Mouse (Mus musculus) heart, embryonic 11.5 days (tissue): Measurements from ENCODE around the gene Dync1li1. TPM values are rescaled to one million over a fixed set of nuclear protein-coding genes. Genes with fewer than 3 reads are reported as not detected.
A peak's percentile ranks its signal among the peaks of the same experiment; 100 is the strongest.

Experiments
- ATAC-seq: fragments of 200-750 bp; cut with Nextera tagmentation; replicated peaks from 2 replicates; pipeline ENCODE4 v1.8.0; 2017; ENCODE audit warnings: moderate library complexity; ENCODE audit not compliant: insufficient number of reproducible peaks, low FRiP score, low TSS enrichment
- H3K27ac ChIP-seq: fragments of 300-500 bp; sonication (generic); 2 replicates; pipeline ENCODE4 v1.5.1; 2014; ENCODE audit warnings: mild to moderate bottlenecking, low read depth, low read length
- H3K27me3 ChIP-seq: fragments of 300-500 bp; sonication (generic); 2 replicates; pipeline ENCODE4 v1.6.1; 2014; ENCODE audit warnings: mild to moderate bottlenecking, low read length, mixed read lengths; ENCODE audit not compliant: control insufficient read depth, insufficient read depth
- H3K36me3 ChIP-seq: fragments of 300-500 bp; sonication (generic); 2 replicates; pipeline ENCODE4 v1.6.1; 2014; ENCODE audit warnings: mild to moderate bottlenecking, low read length, moderate library complexity, mixed read lengths; ENCODE audit not compliant: control insufficient read depth, insufficient read depth
- H3K4me1 ChIP-seq: fragments of 300-500 bp; sonication (generic); 2 replicates; pipeline ENCODE4 v1.6.1; 2014; ENCODE audit warnings: low read length; ENCODE audit not compliant: control insufficient read depth, insufficient read depth
- H3K4me2 ChIP-seq: fragments of 300-500 bp; sonication (generic); 2 replicates; pipeline ENCODE4 v1.6.1; 2014; ENCODE audit warnings: mild to moderate bottlenecking, moderate library complexity
- H3K4me3 ChIP-seq: fragments of 300-500 bp; sonication (generic); 2 replicates; pipeline ENCODE4 v1.5.1; 2014; ENCODE audit warnings: low read depth, low read length
- H3K9ac ChIP-seq: fragments of 300-500 bp; sonication (generic); 2 replicates; pipeline ENCODE4 v1.6.1; 2014; ENCODE audit warnings: mild to moderate bottlenecking, low read depth, low read length, moderate library complexity
- H3K9me3 ChIP-seq: fragments of 300-500 bp; sonication (generic); replicated peaks from 2 replicates; pipeline ENCODE4 v1.6.1; 2016; ENCODE audit warnings: low read length; ENCODE audit not compliant: control insufficient read depth
- WGBS: fragments of 180-500 bp; shearing (Covaris S2); extraction: QIAGEN DNeasy Blood & Tissue Kit; methylation state at CpG from one replicate; pipeline ENCODE4 v1.1.7; 2014; ENCODE audit not compliant: insufficient replicate concordance; 5-methylcytosine and 5-hydroxymethylcytosine counted together
- polyA plus RNA-seq: library from polyadenylated mRNA; unstranded; fragments of >200 nt; fragmentation: Nextera tagmentation; extraction: Ambion mirVana; gene quantifications from 2 replicates; pipeline ENCODE4 v1.2.1, GENCODE M21; 2014

Dync1li1 gene
- polyA plus RNA-seq, 1 experiment from 2014 or later = 76.1 TPM

DNA sequence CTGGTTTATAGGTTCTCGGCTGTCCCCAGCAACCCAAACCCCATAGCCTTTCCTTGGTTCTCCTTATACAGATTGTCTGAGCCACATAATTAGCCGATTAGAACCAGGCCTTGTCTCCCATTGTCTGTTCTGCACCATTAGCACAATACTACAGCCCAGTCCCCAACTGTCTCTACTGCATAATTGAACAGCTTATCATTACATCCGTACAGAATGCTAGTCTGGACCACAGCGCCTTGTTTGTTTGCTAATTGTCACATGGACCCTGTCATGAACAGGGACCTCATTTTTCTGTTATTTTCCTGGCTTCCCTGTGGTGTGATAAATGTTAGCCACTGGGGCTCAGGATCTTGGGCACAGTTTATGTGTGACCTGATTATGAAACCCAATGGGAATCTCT lies 71.3 kb downstream of the Dync1li1 start:
- H3K27ac ChIP-seq = no peak overlapping the region
- H3K4me2 ChIP-seq = no peak overlapping the region
- 0 out of 2 replicates have a peak, but pooled peaks cover 3% of the 10 kb centered on the region for H3K36me3 ChIP-seq
- H3K9me3 ChIP-seq = no peaks in the 10 kb centered on the region
- 88% methylated on average over 4 of the region's 4 CpGs for WGBS
- H3K4me3 ChIP-seq = no peak overlapping the region
- no peaks in the 10 kb centered on the region for H3K27me3 ChIP-seq
- ATAC-seq = no peak
- H3K9ac ChIP-seq = no peak overlapping the region
- no peaks in the 10 kb centered on the region for H3K4me1 ChIP-seq

DNA sequence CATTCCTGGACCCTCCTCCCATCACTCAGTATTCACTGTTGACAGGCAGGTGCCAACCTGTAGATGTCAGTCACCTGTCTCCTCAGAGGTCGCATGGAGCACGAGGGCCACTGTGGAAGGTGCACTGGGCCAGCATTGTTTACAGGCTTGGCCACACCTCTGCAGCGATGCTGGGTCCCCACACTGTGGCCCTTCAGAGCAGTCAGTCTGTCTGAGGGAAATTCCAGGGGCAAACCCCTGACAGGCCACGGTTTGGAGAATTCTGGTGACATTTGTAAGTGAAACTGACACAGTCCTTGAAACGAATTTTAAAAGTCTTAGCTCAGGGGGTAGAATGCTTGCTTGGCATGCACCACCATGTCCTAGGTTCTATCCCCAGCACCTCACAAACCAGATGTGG lies 71.8 kb downstream of the Dync1li1 start:
- Histone ChIP-seq H3K27ac (no peak overlapping the region), H3K36me3 (0 out of 2 replicates have a peak, but pooled peaks cover 3% of the 10 kb centered on the region), H3K4me1 (no peaks in the 10 kb centered on the region), H3K9ac (no peak overlapping the region), H3K4me3 (no peak overlapping the region), H3K9me3 (no peaks in the 10 kb centered on the region), H3K4me2 (no peak overlapping the region), H3K27me3 (no peaks in the 10 kb centered on the region)
- no peak for ATAC-seq
- WGBS = 76% methylated on average over 5 of the region's 5 CpGs

DNA sequence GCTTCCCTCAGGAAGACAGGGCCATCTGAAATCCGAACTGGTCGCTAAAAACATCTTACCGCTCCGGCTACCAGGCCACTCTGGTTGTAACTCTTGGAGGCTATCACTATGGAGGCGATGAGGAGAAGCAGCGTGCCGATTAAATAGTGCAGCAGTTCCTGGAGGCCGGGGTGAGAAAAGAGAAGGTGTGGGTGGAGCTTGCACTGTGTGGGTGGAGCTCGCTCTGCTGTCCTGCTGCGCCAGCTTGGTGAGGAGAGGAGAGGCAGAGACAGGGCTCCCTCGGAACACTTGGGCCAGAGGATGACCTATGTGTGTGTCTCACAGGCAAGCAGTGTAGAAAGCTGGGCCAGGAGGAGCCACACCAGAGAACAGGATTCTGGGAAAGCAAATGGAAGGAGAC lies 73.3 kb downstream of the Dync1li1 start:
- no peak for ATAC-seq
- no peak overlapping the region for H3K4me3 ChIP-seq
- H3K9me3 ChIP-seq = no peaks in the 10 kb centered on the region
- WGBS = 73% methylated on average over 11 of the region's 11 CpGs
- no peak overlapping the region for H3K9ac ChIP-seq
- H3K4me1 ChIP-seq = no peaks in the 10 kb centered on the region
- H3K27me3 ChIP-seq = no peaks in the 10 kb centered on the region
- H3K4me2 ChIP-seq = no peak overlapping the region
- 0 out of 2 replicates have a peak, but pooled peaks cover 3% of the 10 kb centered on the region for H3K36me3 ChIP-seq
- no peak overlapping the region for H3K27ac ChIP-seq

GRCm38 (mm10) chr9:114763341-114763740 lies 74.8 kb downstream of the Dync1li1 start:
- H3K9ac ChIP-seq = no peak overlapping the region
- 0 out of 2 replicates have a peak, but pooled peaks cover 3% of the 10 kb centered on the region for H3K36me3 ChIP-seq
- H3K4me1 ChIP-seq = 0 out of 2 replicates have a peak, but pooled peaks cover 4% of the 10 kb centered on the region
- H3K27me3 ChIP-seq = no peaks in the 10 kb centered on the region
- ATAC-seq = no peak
- no peaks in the 10 kb centered on the region for H3K9me3 ChIP-seq
- no peak overlapping the region for H3K4me3 ChIP-seq
- H3K4me2 ChIP-seq = no peak overlapping the region
- 67% methylated on average over 13 of the region's 13 CpGs for WGBS
- H3K27ac ChIP-seq = no peak overlapping the region

DNA sequence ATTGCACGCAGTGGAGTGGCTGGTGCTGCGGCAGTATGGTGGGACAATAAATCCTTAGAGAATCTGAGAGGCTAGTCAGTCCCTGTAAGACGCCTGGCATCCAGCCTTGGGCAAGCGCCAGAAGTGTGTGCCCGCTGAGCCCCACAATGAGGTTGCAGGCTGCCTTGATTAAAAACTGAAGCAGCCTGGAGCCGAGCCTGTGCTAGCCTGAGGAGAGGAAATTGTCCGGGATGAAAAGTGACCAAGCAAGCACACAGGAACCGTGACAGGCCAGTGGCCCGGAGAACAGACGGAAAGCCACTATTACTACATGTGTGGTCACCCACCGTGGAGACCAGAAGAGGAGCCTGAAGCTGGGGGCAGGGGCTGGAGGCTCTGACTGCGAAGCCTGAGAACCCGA lies 78.4 kb downstream of the Dync1li1 start:
- no peak for ATAC-seq
- H3K4me2 ChIP-seq = no peak overlapping the region

GRCm38 (mm10) chr9:114767507-114767906 lies 78.9 kb downstream of the Dync1li1 start:
- H3K36me3 ChIP-seq = peaks cover 4% of the 10 kb centered on the region
- H3K9me3 ChIP-seq = no peaks in the 10 kb centered on the region
- no peak overlapping the region for H3K4me2 ChIP-seq
- H3K27me3 ChIP-seq = no peaks in the 10 kb centered on the region
- 0 out of 2 replicates have a peak, but pooled peaks cover 4% of the 10 kb centered on the region for H3K4me1 ChIP-seq
- H3K4me3 ChIP-seq = no peak overlapping the region
- H3K9ac ChIP-seq = peak overlapping the region; percentile 34; the same call in 1 of the 2 replicates
- no peak for ATAC-seq
- peak overlapping the region; percentile 50 for H3K27ac ChIP-seq
- WGBS = 79% methylated on average over 2 of the region's 2 CpGs

More for the DNA sequence above, 78.4 kb downstream of the Dync1li1 start:
- H3K27me3 ChIP-seq = no peaks in the 10 kb centered on the region
- no peaks in the 10 kb centered on the region for H3K36me3 ChIP-seq
- 0 out of 2 replicates have a peak, but pooled peaks cover 4% of the 10 kb centered on the region for H3K4me1 ChIP-seq
- H3K4me3 ChIP-seq = no peak overlapping the region
- no peak overlapping the region for H3K27ac ChIP-seq
- H3K9ac ChIP-seq = no peak overlapping the region
- WGBS = 83% methylated on average over 13 of the region's 13 CpGs
- H3K9me3 ChIP-seq = no peaks in the 10 kb centered on the region

DNA sequence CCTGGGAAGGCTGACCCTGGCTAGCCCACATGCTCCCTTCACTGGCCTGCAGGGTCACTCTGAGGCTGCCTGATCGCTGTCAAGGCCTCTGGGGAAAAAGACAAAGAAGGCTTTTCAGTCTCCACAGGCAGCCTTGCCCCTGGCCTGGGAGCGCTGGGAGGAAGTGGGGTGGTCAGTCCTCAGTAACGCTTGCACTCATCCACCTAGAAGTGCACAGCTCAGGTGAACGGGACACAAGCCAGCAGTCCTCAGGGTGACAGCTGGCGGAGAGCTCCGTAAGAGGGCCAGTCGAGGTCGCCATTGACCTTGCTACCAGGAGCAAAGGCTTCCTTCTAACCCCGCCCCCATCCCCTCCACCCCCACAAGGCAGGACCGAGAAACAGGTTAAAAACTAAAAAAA lies 79.5 kb downstream of the Dync1li1 start:
- no peak overlapping the region for H3K4me3 ChIP-seq
- H3K36me3 ChIP-seq = peaks cover 6% of the 10 kb centered on the region
- peak overlapping the region; percentile 34; the same call in 1 of the 2 replicates for H3K9ac ChIP-seq
- H3K27ac ChIP-seq = peak overlapping the region; percentile 50
- H3K4me2 ChIP-seq = no peak overlapping the region
- H3K9me3 ChIP-seq = no peaks in the 10 kb centered on the region
- 0 out of 2 replicates have a peak, but pooled peaks cover 4% of the 10 kb centered on the region for H3K4me1 ChIP-seq
- 42% methylated on average over 10 of the region's 10 CpGs for WGBS
- ATAC-seq = no peak
- no peaks in the 10 kb centered on the region for H3K27me3 ChIP-seq

DNA sequence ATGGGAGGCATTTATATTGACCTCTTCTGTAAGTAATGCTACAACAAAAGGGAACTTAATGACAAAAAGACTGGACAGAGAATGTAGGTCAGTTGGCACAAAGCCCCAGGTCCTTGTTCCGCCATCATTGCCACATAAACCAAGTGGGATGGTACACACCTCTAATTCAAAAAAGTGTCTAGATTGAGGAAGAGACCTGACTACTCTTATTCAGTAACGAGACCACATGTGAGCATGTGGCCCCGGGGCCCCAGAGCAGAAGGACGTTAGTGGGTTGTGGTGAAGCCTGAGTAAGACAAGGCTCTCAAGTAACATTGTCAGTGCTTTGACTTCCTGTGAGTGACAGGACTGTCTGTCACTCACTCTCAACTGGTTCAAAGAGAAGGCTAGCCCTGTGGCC lies 81.6 kb downstream of the Dync1li1 start:
- H3K27ac ChIP-seq = no peak overlapping the region
- no peaks in the 10 kb centered on the region for H3K27me3 ChIP-seq
- H3K4me1 ChIP-seq = peaks cover 9% of the 10 kb centered on the region
- WGBS = 79% methylated on average over 4 of the region's 4 CpGs
- H3K9ac ChIP-seq = no peak overlapping the region
- no peak overlapping the region for H3K4me3 ChIP-seq
- ATAC-seq = no peak
- no peaks in the 10 kb centered on the region for H3K9me3 ChIP-seq
- peaks cover 6% of the 10 kb centered on the region for H3K36me3 ChIP-seq
- no peak overlapping the region for H3K4me2 ChIP-seq

- WGBS = 87% methylated on average over 7 of the region's 7 CpGs
Observed at GRCm38 (mm10) chr9:114771565-114771964, 83.0 kb downstream of the Dync1li1 start.

More at GRCm38 (mm10) chr9:114771565-114771964, 83.0 kb downstream of the Dync1li1 start:
- Histone ChIP-seq H3K4me3 (no peak overlapping the region), H3K36me3 (peaks cover 6% of the 10 kb centered on the region), H3K27me3 (no peaks in the 10 kb centered on the region), H3K9ac (no peak overlapping the region), H3K27ac (no peak overlapping the region), H3K4me2 (no peak overlapping the region), H3K9me3 (no peaks in the 10 kb centered on the region), H3K4me1 (peaks cover 12% of the 10 kb centered on the region)
- ATAC-seq = no peak
